Mouse (Mus musculus): ENCODE data around the gene Lce1l.

GRCm38 (mm10) chr3:92815581-92815980, 35.5 kb downstream of the Lce1l start:
- TF ChIP-seq MAZ (IDR thresholded peaks at IDR 0.05; ENCODE audit: low read depth, low read length) (no peak), CTCF (conservative IDR thresholded peaks at IDR 0.05 in 1 of 2, IDR thresholded peaks at IDR 0.05 in 1 of 2; ENCODE audit: low read depth in 2 of 2, low read length in 2 of 2) (no peak), POLR2AphosphoS2 (IDR thresholded peaks at IDR 0.05; ENCODE audit: low read depth, low read length) (no peak), NRF1 (IDR thresholded peaks at IDR 0.05; ENCODE audit: low read depth, low read length) (no peak), ZMIZ1 (IDR thresholded peaks at IDR 0.05; ENCODE audit: low read depth, low read length) (no peak), ELF1 (IDR thresholded peaks at IDR 0.05; ENCODE audit: low read depth, low read length) (no peak), POLR2A (IDR thresholded peaks at IDR 0.05; ENCODE audit: low read depth, low read length) (no peak), NELFE (IDR thresholded peaks at IDR 0.05; ENCODE audit: low read depth, low read length) (no peak), MAFK (IDR thresholded peaks at IDR 0.05; ENCODE audit: insufficient replicate concordance, low read length) (no peak), E2F4 (IDR thresholded peaks at IDR 0.05; ENCODE audit: insufficient replicate concordance, low read depth, low read length) (no peak), EP300 (IDR thresholded peaks at IDR 0.05; ENCODE audit: low read length) (no peak), JUND (conservative IDR thresholded peaks at IDR 0.05; ENCODE audit: low read depth, low read length) (no peak), SIN3A (IDR thresholded peaks at IDR 0.05; ENCODE audit: low read length) (no peak), HCFC1 (IDR thresholded peaks at IDR 0.05; ENCODE audit: low read depth, low read length) (no peak)
